Mouse (Mus musculus) heart, embryonic 11.5 days (tissue): ENCODE measurements around the gene Cct5. TPM values are rescaled to one million over a fixed set of nuclear protein-coding genes. Genes with fewer than 3 reads are reported as not detected.
A peak's percentile ranks its signal among the peaks of the same experiment; 100 is the strongest.

Source experiments
- ATAC-seq: fragments of 200-750 bp; cut with Nextera tagmentation; replicated peaks from 2 replicates; pipeline ENCODE4 v1.8.0; 2017; ENCODE audit warnings: moderate library complexity; ENCODE audit not compliant: insufficient number of reproducible peaks, low FRiP score, low TSS enrichment
- H3K27ac ChIP-seq: fragments of 300-500 bp; sonication (generic); 2 replicates; pipeline ENCODE4 v1.5.1; 2014; ENCODE audit warnings: mild to moderate bottlenecking, low read depth, low read length
- H3K27me3 ChIP-seq: fragments of 300-500 bp; sonication (generic); 2 replicates; pipeline ENCODE4 v1.6.1; 2014; ENCODE audit warnings: mild to moderate bottlenecking, low read length, mixed read lengths; ENCODE audit not compliant: control insufficient read depth, insufficient read depth
- H3K36me3 ChIP-seq: fragments of 300-500 bp; sonication (generic); 2 replicates; pipeline ENCODE4 v1.6.1; 2014; ENCODE audit warnings: mild to moderate bottlenecking, low read length, moderate library complexity, mixed read lengths; ENCODE audit not compliant: control insufficient read depth, insufficient read depth
- H3K4me1 ChIP-seq: fragments of 300-500 bp; sonication (generic); 2 replicates; pipeline ENCODE4 v1.6.1; 2014; ENCODE audit warnings: low read length; ENCODE audit not compliant: control insufficient read depth, insufficient read depth
- H3K4me2 ChIP-seq: fragments of 300-500 bp; sonication (generic); 2 replicates; pipeline ENCODE4 v1.6.1; 2014; ENCODE audit warnings: mild to moderate bottlenecking, moderate library complexity
- H3K4me3 ChIP-seq: fragments of 300-500 bp; sonication (generic); 2 replicates; pipeline ENCODE4 v1.5.1; 2014; ENCODE audit warnings: low read depth, low read length
- H3K9ac ChIP-seq: fragments of 300-500 bp; sonication (generic); 2 replicates; pipeline ENCODE4 v1.6.1; 2014; ENCODE audit warnings: mild to moderate bottlenecking, low read depth, low read length, moderate library complexity
- H3K9me3 ChIP-seq: fragments of 300-500 bp; sonication (generic); replicated peaks from 2 replicates; pipeline ENCODE4 v1.6.1; 2016; ENCODE audit warnings: low read length; ENCODE audit not compliant: control insufficient read depth
- WGBS: fragments of 180-500 bp; shearing (Covaris S2); extraction: QIAGEN DNeasy Blood & Tissue Kit; methylation state at CpG from one replicate; pipeline ENCODE4 v1.1.7; 2014; ENCODE audit not compliant: insufficient replicate concordance; 5-methylcytosine and 5-hydroxymethylcytosine counted together
- polyA plus RNA-seq: library from polyadenylated mRNA; unstranded; fragments of >200 nt; fragmentation: Nextera tagmentation; extraction: Ambion mirVana; gene quantifications from 2 replicates; pipeline ENCODE4 v1.2.1, GENCODE M21; 2014

The Cct5 gene
- polyA plus RNA-seq, 1 experiment from 2014 or later = 455 TPM

- no peak overlapping the region for H3K4me3 ChIP-seq
- ATAC-seq = no peak
- peaks cover under 1% of the 10 kb centered on the region; the same call in 1 of the 2 replicates for H3K4me1 ChIP-seq
- no peak overlapping the region for H3K9ac ChIP-seq
- H3K9me3 ChIP-seq = no peaks in the 10 kb centered on the region
- no peak overlapping the region for H3K4me2 ChIP-seq
- H3K27ac ChIP-seq = no peak overlapping the region
- 88% methylated on average over 4 of the region's 4 CpGs for WGBS
- no peaks in the 10 kb centered on the region for H3K27me3 ChIP-seq
- peaks cover 1% of the 10 kb centered on the region; the same call in 1 of the 2 replicates for H3K36me3 ChIP-seq
Measured at GRCm38 (mm10) chr15:31611976-31612375, 10.4 kb upstream of the Cct5 start.

GRCm38 (mm10) chr15:31611027-31611426 is 9.4 kb upstream of the Cct5 start:
- no peaks in the 10 kb centered on the region for H3K36me3 ChIP-seq
- ATAC-seq = no peak
- H3K9me3 ChIP-seq = no peaks in the 10 kb centered on the region
- H3K27me3 ChIP-seq = no peaks in the 10 kb centered on the region
- 68% methylated on average over 3 of the region's 3 CpGs for WGBS
- H3K27ac ChIP-seq = no peak overlapping the region
- no peak overlapping the region for H3K4me3 ChIP-seq
- no peak overlapping the region for H3K9ac ChIP-seq
- peaks cover 4% of the 10 kb centered on the region; the same call in 1 of the 2 replicates for H3K4me1 ChIP-seq
- no peak overlapping the region for H3K4me2 ChIP-seq

GRCm38 (mm10) chr15:31606821-31607220 is 5.2 kb upstream of the Cct5 start:
- Histone ChIP-seq H3K36me3 (no peaks in the 10 kb centered on the region), H3K4me1 (peaks cover 11% of the 10 kb centered on the region; the same call in 1 of the 2 replicates), H3K9ac (no peak overlapping the region), H3K4me2 (no peak overlapping the region), H3K4me3 (no peak overlapping the region), H3K27me3 (no peaks in the 10 kb centered on the region), H3K9me3 (no peaks in the 10 kb centered on the region), H3K27ac (no peak overlapping the region)
- 63% methylated on average over 6 of the region's 6 CpGs for WGBS
- ATAC-seq = no peak

GRCm38 (mm10) chr15:31603113-31603512 is 1.5 kb upstream of the Cct5 start:
- no peak for ATAC-seq
- H3K36me3 ChIP-seq = no peaks in the 10 kb centered on the region
- peak overlapping the region; percentile 68 for H3K4me2 ChIP-seq
- no peaks in the 10 kb centered on the region for H3K27me3 ChIP-seq
- no peaks in the 10 kb centered on the region for H3K9me3 ChIP-seq
- peaks cover 24% of the 10 kb centered on the region for H3K4me1 ChIP-seq
- peak overlapping the region; percentile 85; the same call in 1 of the 2 replicates for H3K4me3 ChIP-seq
- peak overlapping the region; percentile 93; the same call in 1 of the 2 replicates for H3K9ac ChIP-seq
- WGBS = 82% methylated on average over 13 of the region's 13 CpGs
- H3K27ac ChIP-seq = no peak overlapping the region

DNA sequence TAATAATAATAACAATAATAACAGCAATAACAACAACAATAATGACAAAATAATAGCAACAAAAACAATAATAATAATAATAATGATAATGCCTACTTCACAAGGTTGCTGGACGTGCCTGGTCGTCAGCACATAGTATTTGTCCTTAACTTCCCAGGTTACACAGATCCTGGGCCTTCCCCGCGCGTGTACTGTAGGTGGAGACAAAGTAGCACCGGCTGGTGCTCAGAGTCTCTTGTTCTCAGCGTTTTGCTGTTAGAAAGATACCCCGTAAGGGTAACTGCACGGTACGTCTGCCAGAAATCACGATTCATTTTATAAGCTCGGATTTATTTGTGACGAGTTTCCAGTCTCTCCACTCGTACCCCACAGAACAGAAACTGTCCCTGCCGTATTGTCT is 822 bp upstream of the Cct5 start:
- Histone ChIP-seq H3K9me3 (no peaks in the 10 kb centered on the region), H3K4me1 (peaks cover 24% of the 10 kb centered on the region), H3K4me3 (peak overlapping the region; percentile 85), H3K36me3 (0 out of 2 replicates have a peak, but pooled peaks cover 3% of the 10 kb centered on the region), H3K4me2 (peak overlapping the region; percentile 68), H3K9ac (peak overlapping the region; percentile 93), H3K27me3 (no peaks in the 10 kb centered on the region), H3K27ac (peak overlapping the region; percentile 84)
- peak; percentile 46; the same call in 1 of the 2 replicates for ATAC-seq
- WGBS = 7% methylated on average over 15 of the region's 15 CpGs

DNA sequence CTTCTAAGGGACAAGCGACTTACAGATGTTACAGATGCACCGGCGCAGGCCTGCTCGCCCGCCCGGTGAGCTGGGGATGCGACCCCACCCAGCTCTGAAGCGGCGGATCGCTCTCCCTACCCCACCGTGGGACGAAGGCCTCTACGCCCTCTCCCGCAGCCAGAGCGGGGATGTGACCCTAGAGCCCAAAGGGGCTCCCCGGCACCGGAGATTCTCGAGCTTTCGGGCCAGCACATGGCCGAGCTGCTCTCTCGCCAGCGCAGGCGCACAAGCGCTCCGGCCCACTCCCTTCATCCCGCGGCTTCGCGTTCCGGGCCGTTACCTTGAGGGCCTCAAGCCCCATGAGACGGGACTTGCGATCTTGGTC is 342 bp downstream of the Cct5 start:
- 0% methylated on average over 33 of the region's 33 CpGs for WGBS
- Histone ChIP-seq H3K27me3 (no peaks in the 10 kb centered on the region), H3K36me3 (0 out of 2 replicates have a peak, but pooled peaks cover 5% of the 10 kb centered on the region), H3K4me2 (peak overlapping the region; percentile 95), H3K9ac (peak overlapping the region; percentile 93), H3K27ac (peak overlapping the region; percentile 54), H3K4me1 (peaks cover 20% of the 10 kb centered on the region), H3K4me3 (peak overlapping the region; percentile 85), H3K9me3 (no peaks in the 10 kb centered on the region)
- ATAC-seq = peak; percentile 74

- H3K9me3 ChIP-seq = no peaks in the 10 kb centered on the region
- no peak for ATAC-seq
- H3K36me3 ChIP-seq = peaks cover 14% of the 10 kb centered on the region
- H3K4me3 ChIP-seq = peak overlapping the region; percentile 85; the same call in 1 of the 2 replicates
- no peak overlapping the region for H3K27ac ChIP-seq
- WGBS = 70% methylated on average over 4 of the region's 4 CpGs
- H3K4me1 ChIP-seq = peaks cover 20% of the 10 kb centered on the region
- H3K27me3 ChIP-seq = no peaks in the 10 kb centered on the region
- peak overlapping the region; percentile 95 for H3K4me2 ChIP-seq
- no peak overlapping the region for H3K9ac ChIP-seq
Measured at GRCm38 (mm10) chr15:31599834-31600233, 1.8 kb downstream of the Cct5 start.

GRCm38 (mm10) chr15:31595651-31596050 is 6.0 kb downstream of the Cct5 start:
- ATAC-seq = no peak
- 73% methylated on average over 7 of the region's 7 CpGs for WGBS
- Histone ChIP-seq H3K27ac (no peak overlapping the region), H3K36me3 (peaks cover 52% of the 10 kb centered on the region), H3K4me1 (peaks cover 13% of the 10 kb centered on the region), H3K9ac (no peak overlapping the region), H3K4me3 (no peak overlapping the region), H3K9me3 (no peaks in the 10 kb centered on the region), H3K27me3 (no peaks in the 10 kb centered on the region), H3K4me2 (no peak overlapping the region)

GRCm38 (mm10) chr15:31594260-31594659 is 7.3 kb downstream of the Cct5 start:
- ATAC-seq = no peak
- Histone ChIP-seq H3K4me3 (no peak overlapping the region), H3K4me2 (no peak overlapping the region), H3K27me3 (no peaks in the 10 kb centered on the region), H3K36me3 (peaks cover 62% of the 10 kb centered on the region), H3K4me1 (0 out of 2 replicates have a peak, but pooled peaks cover 2% of the 10 kb centered on the region), H3K27ac (no peak overlapping the region), H3K9ac (no peak overlapping the region), H3K9me3 (no peaks in the 10 kb centered on the region)
- WGBS = 91% methylated on average over 14 of the region's 14 CpGs
